Mouse (Mus musculus) spleen, postnatal 4 days (tissue): ENCODE measurements at regions not wholly inside any gene's neighbourhood (a gene's known extent, or its start where the extent isn't known, plus 50 kb on each side); places are given as distances from the start of the nearest gene placed in this dataset.

Experiments used
- DNase-seq, 2 experiments: peaks; one replicate each; pipeline ENCODE4 v3.0.0; 2022; ENCODE audit warnings: low spot score in 2 of 2

DNA sequence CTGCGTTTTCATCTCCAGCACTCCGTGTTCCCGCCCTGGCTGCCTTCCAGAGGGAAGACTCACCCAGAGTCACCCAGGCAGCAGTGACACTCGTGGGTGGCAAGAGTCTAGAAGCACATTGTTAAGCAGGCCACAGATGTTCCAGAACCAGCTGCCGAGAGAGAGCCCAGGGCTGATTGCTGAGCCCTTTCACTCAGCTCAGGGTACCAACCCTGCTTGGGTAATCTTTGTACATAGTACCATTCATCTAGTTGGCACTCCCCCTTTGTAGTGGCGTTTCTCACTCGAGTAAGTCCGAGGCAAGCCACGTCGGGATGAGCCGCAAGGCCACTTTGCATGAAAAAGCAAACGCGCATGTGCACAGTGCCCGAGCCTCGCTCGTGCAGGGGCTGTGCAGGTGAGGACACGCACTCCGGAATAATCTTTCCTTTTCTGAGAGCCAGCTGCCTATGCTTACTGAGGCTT lies 156.9 kb downstream of the Zfp281 start:
- DNase-seq: no peak

DNA sequence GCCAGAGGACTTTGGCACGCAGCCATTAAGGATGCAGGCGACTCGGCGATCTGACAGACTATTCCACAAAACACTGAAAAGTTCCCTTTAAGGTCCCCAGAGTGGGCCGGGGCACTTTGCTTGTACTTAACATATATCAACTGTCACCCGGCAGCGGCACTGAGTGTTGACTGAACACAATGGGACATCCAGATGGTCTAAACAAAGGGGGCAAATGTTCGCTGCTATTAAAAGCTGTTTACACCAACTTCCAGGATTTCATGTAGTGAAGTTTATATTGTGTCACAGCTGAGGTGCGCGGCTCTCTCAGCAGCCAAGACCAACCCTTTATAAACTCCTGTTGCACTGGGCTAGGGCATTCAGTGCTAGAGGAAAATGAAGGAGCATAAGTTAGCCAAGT lies 157.6 kb downstream of the Zfp281 start:
- DNase-seq: no peak

DNA sequence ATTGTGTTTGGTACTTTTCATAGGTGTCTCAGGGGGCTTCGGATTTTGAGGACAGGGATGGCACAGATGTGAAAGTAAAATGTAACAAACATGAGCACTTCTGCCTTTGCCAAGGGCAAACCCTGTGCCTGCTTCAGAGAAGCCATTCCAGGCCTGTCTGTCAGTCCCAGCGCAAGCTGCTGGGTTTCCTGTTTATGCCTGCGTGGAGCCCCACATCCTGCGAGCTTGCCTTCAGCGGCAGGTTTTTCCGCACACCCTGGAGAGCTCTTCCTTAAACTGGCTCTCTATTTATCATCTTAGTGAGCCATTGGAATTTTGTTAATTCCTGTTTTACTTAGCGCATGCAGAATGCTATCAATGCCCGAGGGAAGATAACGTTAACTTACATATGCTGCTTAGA lies 159.5 kb downstream of the Zfp281 start:
- no peak for DNase-seq

DNA sequence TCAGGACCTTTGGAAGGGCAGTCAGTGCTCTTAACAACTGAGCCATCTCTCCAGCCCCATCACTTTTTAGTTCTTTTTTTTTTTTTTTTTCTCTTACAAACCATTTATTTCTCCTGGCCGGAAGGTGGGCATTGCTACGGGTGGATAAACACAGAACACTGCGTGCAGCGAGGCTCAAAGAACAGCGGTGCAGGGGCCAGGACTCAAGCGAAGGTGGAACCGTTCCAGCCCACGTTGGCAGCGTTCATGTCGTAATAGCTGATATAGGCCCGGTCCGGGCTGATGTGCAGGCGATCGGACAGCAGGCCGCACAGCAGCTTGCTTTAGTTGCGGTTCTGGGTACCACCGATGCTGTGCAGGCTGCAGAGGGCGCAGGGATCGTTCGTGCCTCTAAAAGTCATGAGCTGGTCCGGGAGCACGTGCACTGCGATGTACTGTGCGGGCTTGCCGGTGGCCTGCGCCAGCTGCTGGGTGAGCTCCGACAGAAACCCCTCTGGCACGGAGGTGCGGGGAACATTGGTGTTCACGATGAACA lies 164.3 kb downstream of the Zfp281 start:
- DNase-seq: no peak

DNA sequence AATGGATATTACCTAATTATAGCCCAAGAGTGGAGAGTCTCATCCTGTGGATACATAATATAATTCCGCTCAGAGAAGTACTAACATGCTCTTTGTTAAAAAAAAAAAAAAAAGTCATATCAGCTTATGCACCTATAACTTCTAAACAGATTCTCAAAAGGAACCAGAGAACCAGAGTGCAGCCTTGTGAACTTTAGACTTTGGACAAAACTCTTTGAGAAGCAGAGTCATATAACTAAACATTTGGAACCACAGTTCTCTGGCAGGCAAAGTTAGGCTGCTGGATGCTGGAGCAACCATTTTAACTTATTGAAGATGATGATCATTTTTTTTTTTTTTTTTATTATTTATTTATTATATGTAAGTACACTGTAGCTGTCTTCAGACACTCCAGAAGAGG lies 166.9 kb downstream of the Zfp281 start:
- no peak for DNase-seq
